Mouse (Mus musculus): ENCODE measurements around the gene Pkdrej. TPM values are rescaled to one million over a fixed set of nuclear protein-coding genes. Genes with fewer than 3 reads are reported as not detected.

The Pkdrej gene
- polyA plus RNA-seq, 1 experiment = 0.16 TPM

DNA sequence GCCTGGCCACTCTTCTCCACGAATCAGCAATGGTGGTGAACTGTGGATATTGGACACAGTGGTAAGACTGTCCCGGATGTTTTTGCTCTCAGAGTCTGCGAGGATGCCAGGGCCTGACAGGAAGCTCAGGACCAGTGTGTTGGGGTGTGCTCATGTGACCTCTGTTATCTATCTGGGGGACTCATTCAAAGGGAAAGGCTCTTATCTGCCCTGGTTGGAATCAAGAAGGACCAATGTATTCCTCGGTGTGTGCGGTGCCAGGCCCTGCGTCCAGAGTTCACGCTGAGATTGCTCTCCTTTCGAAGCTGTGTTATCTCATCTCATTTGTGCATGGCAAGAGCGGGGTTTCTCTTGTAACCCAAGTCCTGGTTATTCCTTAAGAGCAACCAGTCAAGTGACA is 47.1 kb downstream of the Pkdrej start:
- no peak for DNase-seq (ENCODE audit: low read depth, low spot score)
- 65% methylated on average over 9 of the region's 9 CpGs for WGBS

DNA sequence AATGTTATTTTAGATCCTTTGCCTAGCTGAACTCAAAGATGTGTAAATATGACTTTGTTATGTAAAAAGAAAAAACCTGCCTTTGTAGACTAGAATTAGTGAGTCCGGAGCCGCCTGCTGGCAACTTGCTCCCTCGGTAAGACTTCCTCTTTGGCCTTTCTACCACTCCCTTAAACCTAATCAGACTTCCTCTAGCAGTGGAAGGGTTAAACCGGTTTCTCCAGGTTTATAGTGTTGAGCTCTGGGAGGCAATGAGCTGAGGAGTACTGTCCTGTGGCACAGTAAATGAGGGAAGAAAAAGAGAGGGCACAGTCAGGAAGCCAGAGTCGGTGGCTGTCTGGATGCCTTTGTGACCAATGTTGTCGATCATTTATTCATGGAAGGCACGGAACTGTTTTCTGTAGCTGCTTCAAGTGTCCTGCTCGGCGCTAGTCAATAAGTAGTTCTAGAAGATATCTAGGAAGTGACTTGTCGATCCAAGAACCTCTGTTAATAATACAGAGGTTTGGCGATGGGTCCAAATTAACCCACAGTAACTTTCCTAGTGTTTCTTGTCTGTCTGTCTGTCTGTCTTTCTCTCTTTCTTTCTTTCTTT is 49.3 kb downstream of the Pkdrej start:
- peak; percentile 61 for DNase-seq (ENCODE audit: low read depth, low spot score)
- WGBS = 32% methylated on average over 11 of the region's 11 CpGs

DNA sequence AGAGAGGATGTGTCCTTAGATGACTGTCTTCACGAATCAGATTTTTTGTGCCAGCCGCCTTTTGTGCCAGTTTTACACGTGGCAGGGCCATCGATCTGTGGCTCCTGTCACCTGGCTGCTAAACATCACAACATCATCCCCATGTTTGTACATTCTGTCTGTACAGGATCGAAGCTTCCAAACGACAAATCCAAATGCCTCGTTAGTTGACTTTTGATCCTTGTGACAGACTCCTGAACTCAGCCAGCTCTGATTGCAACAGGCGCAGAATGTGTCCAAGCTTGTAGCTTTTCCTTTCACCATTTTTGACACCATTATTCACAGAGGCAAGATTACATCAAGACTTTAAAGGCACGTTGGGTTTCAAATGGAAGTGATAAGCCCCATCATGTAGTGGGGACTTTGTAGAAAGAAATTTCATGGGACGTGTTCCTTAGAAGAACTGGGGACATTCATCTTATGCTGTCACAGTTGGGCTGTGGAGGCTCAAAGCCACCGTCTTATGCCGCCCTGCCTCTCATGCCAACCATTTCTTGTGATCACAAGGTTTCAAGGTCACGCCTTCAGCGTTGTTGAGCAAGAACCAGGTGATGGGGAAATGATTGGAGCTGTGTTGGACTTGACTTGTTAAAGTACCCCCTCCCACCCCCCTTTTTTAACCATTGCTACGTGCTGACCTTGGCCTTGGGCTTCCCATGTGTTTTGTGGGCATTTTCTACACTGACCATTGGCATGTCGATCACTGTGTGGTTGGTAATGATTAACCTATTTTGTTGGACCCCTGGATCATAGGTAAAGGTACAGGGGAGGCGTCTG is 50.0 kb downstream of the Pkdrej start:
- DNase-seq (ENCODE audit: low read depth, low spot score) = no peak
- WGBS = 59% methylated on average over 17 of the region's 17 CpGs

DNA sequence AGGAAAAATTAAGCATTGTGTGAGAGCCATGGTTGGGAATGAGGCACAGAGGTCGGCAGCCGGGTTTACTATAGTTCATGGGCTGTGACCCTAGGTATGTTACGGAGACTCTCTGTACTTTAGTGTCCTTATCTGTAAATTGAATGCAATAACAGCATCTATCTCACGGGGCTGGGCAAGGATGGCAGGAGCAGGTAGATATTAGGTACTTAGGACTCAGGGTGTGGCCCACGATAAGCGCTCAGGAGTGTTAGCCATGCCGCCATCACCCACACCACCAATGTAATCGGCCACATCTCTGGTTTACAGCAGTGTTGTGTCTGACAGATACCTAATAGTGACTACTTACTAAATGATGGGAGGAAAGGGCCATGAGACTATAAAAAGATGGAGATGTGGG is 52.5 kb downstream of the Pkdrej start:
- DNase-seq (ENCODE audit: low read depth, low spot score) = no peak
- WGBS = 49% methylated on average over 8 of the region's 8 CpGs

DNA sequence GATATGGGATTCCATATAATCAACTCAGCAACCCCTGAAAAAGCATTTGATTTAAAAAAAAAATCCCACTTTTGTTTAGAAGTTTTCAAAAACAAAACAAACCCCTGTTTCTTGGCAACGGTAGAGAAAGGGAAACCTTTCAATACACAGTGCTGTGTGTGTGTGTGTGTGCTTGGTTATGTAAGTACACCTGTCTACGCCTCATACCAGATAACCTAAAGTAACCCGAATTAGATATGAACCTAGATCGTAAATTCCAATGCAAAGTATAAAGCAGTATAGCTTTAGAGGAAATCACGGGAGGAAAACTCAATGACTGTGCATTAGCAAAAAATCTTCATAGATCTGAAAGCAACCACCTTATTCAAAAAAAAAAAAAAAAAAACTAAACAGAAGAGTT is 54.9 kb downstream of the Pkdrej start:
- DNase-seq (ENCODE audit: low read depth, low spot score) = no peak
- 33% methylated on average over 5 of the region's 5 CpGs for WGBS

DNA sequence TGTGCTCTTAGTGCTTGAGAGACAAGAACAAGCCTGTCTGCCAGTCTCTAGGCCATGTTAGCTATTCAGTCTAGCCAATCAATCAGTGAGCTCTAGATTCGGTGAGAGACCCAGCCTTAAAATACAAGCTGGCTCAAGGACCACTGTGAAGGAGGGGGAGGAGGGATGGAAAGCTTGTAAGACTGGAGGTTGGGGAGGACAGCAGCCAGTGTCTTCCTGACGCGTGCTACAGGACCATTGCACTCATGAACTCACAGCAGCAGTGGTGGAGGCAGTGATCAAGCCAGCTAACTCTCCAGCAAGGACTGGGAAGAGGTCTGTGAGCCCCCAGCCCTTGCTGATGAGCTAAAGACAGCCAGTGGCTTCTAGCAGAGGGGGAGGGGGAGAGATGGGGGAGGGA is 56.5 kb downstream of the Pkdrej start:
- no peak for DNase-seq (ENCODE audit: low read depth, low spot score)
- 73% methylated on average over 3 of the region's 3 CpGs for WGBS

Other genes starting within 250 kb of the Pkdrej start
- gene Wnt7b, start 239.3 kb downstream of the Pkdrej start, polyA plus RNA-seq (2012; rRNA removed) = 0.07 and 0.36 TPM in 2 replicates
- 5.3 and 12.8 TPM in 2 replicates for gene Ppara, start 86.8 kb downstream of the Pkdrej start, polyA plus RNA-seq (2012; rRNA removed)
- gene Cdpf1, start 10.0 kb downstream of the Pkdrej start, polyA plus RNA-seq (2012; rRNA removed) = 36.6 and 59.8 TPM in 2 replicates
- gene Ttc38, start 10.6 kb upstream of the Pkdrej start, polyA plus RNA-seq (2012; rRNA removed) = 10.8 and 10.9 TPM in 2 replicates
- gene Gtse1, start 38.0 kb upstream of the Pkdrej start, polyA plus RNA-seq (2012; rRNA removed) = 11.0 and 12.0 TPM in 2 replicates
- 15.4 and 17.6 TPM in 2 replicates for gene Trmu, start 57.6 kb upstream of the Pkdrej start, polyA plus RNA-seq (2012; rRNA removed)
- gene Celsr1, start 212.0 kb upstream of the Pkdrej start, polyA plus RNA-seq (2012; rRNA removed) = 3.5 and 7.2 TPM in 2 replicates
- gene Gramd4, start 236.0 kb upstream of the Pkdrej start, polyA plus RNA-seq (2012; rRNA removed) = 25.4 and 29.6 TPM in 2 replicates